Mouse (Mus musculus) embryonic facial prominence, embryonic 14.5 days (tissue): ENCODE measurements at regions not wholly inside any gene's neighbourhood (a gene's known extent, or its start where the extent isn't known, plus 50 kb on each side); places are given as distances from the start of the nearest gene placed in this dataset.

Source experiments
- ATAC-seq: fragments of 200-750 bp; cut with Nextera tagmentation; 2 replicates; pipeline ENCODE4 v1.8.0; 2017; ENCODE audit warnings: low read depth, moderate number of reproducible peaks, moderate TSS enrichment
- DNase-seq: peaks from one replicate; pipeline ENCODE4 v3.0.0-alpha.2; 2015; ENCODE audit warnings: low spot score
- H3K27ac ChIP-seq: fragments of 300-500 bp; sonication (generic); replicated peaks from 2 replicates; pipeline ENCODE4 v1.5.1; 2014; ENCODE audit warnings: low read depth, mild to moderate bottlenecking, low read length, moderate library complexity
- H3K27me3 ChIP-seq: fragments of 300-500 bp; sonication (generic); replicated peaks from 2 replicates; pipeline ENCODE4 v1.6.1; 2014; ENCODE audit warnings: low read length; ENCODE audit not compliant: control insufficient read depth, insufficient read depth
- H3K36me3 ChIP-seq: fragments of 300-500 bp; sonication (generic); 2 replicates; pipeline ENCODE4 v1.6.1; 2014; ENCODE audit warnings: low read length, mixed read lengths; ENCODE audit not compliant: control insufficient read depth, insufficient read depth
- H3K4me1 ChIP-seq: fragments of 300-500 bp; sonication (generic); 2 replicates; pipeline ENCODE4 v1.6.1; 2014; ENCODE audit warnings: antibody characterized with exemption, low read length; ENCODE audit not compliant: control insufficient read depth, insufficient read depth
- H3K4me2 ChIP-seq: fragments of 300-500 bp; sonication (generic); 2 replicates; pipeline ENCODE4 v1.6.1; 2014; ENCODE audit warnings: low read depth, mild to moderate bottlenecking, low read length, moderate library complexity, mixed read lengths
- H3K4me3 ChIP-seq: fragments of 300-500 bp; sonication (generic); 2 replicates; pipeline ENCODE4 v1.5.1; 2014; ENCODE audit warnings: low read depth, mild to moderate bottlenecking, low read length
- H3K9ac ChIP-seq: fragments of 300-500 bp; sonication (generic); 2 replicates; pipeline ENCODE4 v1.6.1; 2014; ENCODE audit warnings: low read depth, mild to moderate bottlenecking, low read length, moderate library complexity, mixed read lengths
- H3K9me3 ChIP-seq: fragments of 300-500 bp; sonication (generic); 2 replicates; pipeline ENCODE4 v1.6.1; 2016; ENCODE audit warnings: low read length; ENCODE audit not compliant: control insufficient read depth
- WGBS: fragments of 180-500 bp; shearing (Covaris S2); extraction: QIAGEN DNeasy Blood & Tissue Kit; methylation state at CpG from one replicate; pipeline ENCODE4 v1.1.7; 2014; 5-methylcytosine and 5-hydroxymethylcytosine counted together

- Histone ChIP-seq H3K36me3 (no peaks in the 10 kb centered on the region), H3K27ac (no peak overlapping the region), H3K27me3 (no peaks in the 10 kb centered on the region), H3K9me3 (no peaks in the 10 kb centered on the region), H3K4me1 (no peaks in the 10 kb centered on the region), H3K9ac (no peak overlapping the region), H3K4me2 (no peak overlapping the region), H3K4me3 (no peak overlapping the region)
- ATAC-seq (no peak), DNase-seq (no peak)
- WGBS, result 71% methylated on average over 2 of the region's 2 CpGs
These were observed 51.8 kb upstream of the 1190002N15Rik start for GRCm38 (mm10) chr9:94589672-94590071.

- WGBS, result 93% methylated on average over 2 of the region's 2 CpGs
These were observed 64.7 kb upstream of the Slc9a9 start for GRCm38 (mm10) chr9:94604993-94605392.

GRCm38 (mm10) chr9:94606422-94606821 lies 63.3 kb upstream of the Slc9a9 start:
- Histone ChIP-seq H3K9me3 (no peaks in the 10 kb centered on the region), H3K4me3 (no peak overlapping the region), H3K27ac (no peak overlapping the region), H3K27me3 (no peaks in the 10 kb centered on the region), H3K9ac (no peak overlapping the region), H3K36me3 (no peaks in the 10 kb centered on the region), H3K4me1 (peaks cover 3% of the 10 kb centered on the region; the same call in 1 of the 2 replicates), H3K4me2 (no peak overlapping the region)
- DNase-seq (no peak), ATAC-seq (no peak)
- WGBS, result 65% methylated on average over 2 of the region's 2 CpGs

More at GRCm38 (mm10) chr9:94604993-94605392, 64.7 kb upstream of the Slc9a9 start:
- H3K9ac ChIP-seq, result no peak overlapping the region
- H3K9me3 ChIP-seq, result no peaks in the 10 kb centered on the region
- ATAC-seq (no peak), DNase-seq (no peak)
- H3K27me3 ChIP-seq, result no peaks in the 10 kb centered on the region
- H3K4me1 ChIP-seq, result no peaks in the 10 kb centered on the region
- H3K4me2 ChIP-seq, result no peak overlapping the region
- H3K36me3 ChIP-seq, result no peaks in the 10 kb centered on the region
- no peak overlapping the region for H3K27ac ChIP-seq
- no peak overlapping the region for H3K4me3 ChIP-seq

GRCm38 (mm10) chr9:94607011-94607749 lies 62.5 kb upstream of the Slc9a9 start:
- 77% methylated on average over 13 of the region's 13 CpGs for WGBS
- Histone ChIP-seq H3K4me3 (no peak overlapping the region), H3K4me1 (peaks cover 3% of the 10 kb centered on the region; the same call in 1 of the 2 replicates), H3K9ac (no peak overlapping the region), H3K27me3 (no peaks in the 10 kb centered on the region), H3K9me3 (no peaks in the 10 kb centered on the region), H3K36me3 (no peaks in the 10 kb centered on the region), H3K27ac (no peak overlapping the region), H3K4me2 (no peak overlapping the region)
- DNase-seq (no peak), ATAC-seq (no peak)

GRCm38 (mm10) chr9:94607750-94608106 lies 62.0 kb upstream of the Slc9a9 start:
- WGBS, result 65% methylated on average over 2 of the region's 2 CpGs
- Histone ChIP-seq H3K4me2 (no peak overlapping the region), H3K27me3 (no peaks in the 10 kb centered on the region), H3K9me3 (no peaks in the 10 kb centered on the region), H3K27ac (no peak overlapping the region), H3K4me3 (no peak overlapping the region), H3K9ac (no peak overlapping the region), H3K4me1 (peaks cover 3% of the 10 kb centered on the region; the same call in 1 of the 2 replicates), H3K36me3 (no peaks in the 10 kb centered on the region)
- peak; percentile 78 for DNase-seq
- ATAC-seq, result peak; percentile 75

- Histone ChIP-seq H3K27me3 (no peaks in the 10 kb centered on the region), H3K9me3 (no peaks in the 10 kb centered on the region), H3K4me2 (no peak overlapping the region), H3K4me3 (no peak overlapping the region), H3K36me3 (no peaks in the 10 kb centered on the region), H3K9ac (no peak overlapping the region), H3K27ac (no peak overlapping the region), H3K4me1 (peaks cover 3% of the 10 kb centered on the region; the same call in 1 of the 2 replicates)
- DNase-seq (no peak), ATAC-seq (no peak)
- whole genome bisulfite sequencing, result 62% methylated on average over 3 of the region's 3 CpGs
These were observed 59.6 kb upstream of the Slc9a9 start for GRCm38 (mm10) chr9:94610101-94610500.

GRCm38 (mm10) chr9:94610600-94611337 lies 58.9 kb upstream of the Slc9a9 start:
- Histone ChIP-seq H3K36me3 (no peaks in the 10 kb centered on the region), H3K4me3 (no peak overlapping the region), H3K4me1 (peaks cover 3% of the 10 kb centered on the region; the same call in 1 of the 2 replicates), H3K27ac (no peak overlapping the region), H3K9ac (no peak overlapping the region), H3K27me3 (no peaks in the 10 kb centered on the region), H3K4me2 (no peak overlapping the region), H3K9me3 (no peaks in the 10 kb centered on the region)
- DNase-seq (peak; percentile 45), ATAC-seq (no peak)
- WGBS, result 56% methylated on average over 5 of the region's 5 CpGs

- no peak overlapping the region for H3K4me2 ChIP-seq
- no peaks in the 10 kb centered on the region for H3K36me3 ChIP-seq
- no peaks in the 10 kb centered on the region for H3K27me3 ChIP-seq
- 48% methylated on average over 6 of the region's 6 CpGs for WGBS
- H3K4me3 ChIP-seq, result no peak overlapping the region
- H3K9ac ChIP-seq, result no peak overlapping the region
- DNase-seq, result peak; percentile 82
- H3K9me3 ChIP-seq, result no peaks in the 10 kb centered on the region
- peak; percentile 76 for ATAC-seq
- H3K4me1 ChIP-seq, result peaks cover 3% of the 10 kb centered on the region; the same call in 1 of the 2 replicates
- no peak overlapping the region for H3K27ac ChIP-seq
These were observed 55.6 kb upstream of the Slc9a9 start for GRCm38 (mm10) chr9:94613891-94614671.
